Mouse (Mus musculus) small intestine, adult 2 months (tissue): ENCODE data around the gene Setdb1. TPM values are rescaled to one million over a fixed set of nuclear protein-coding genes. Genes with fewer than 3 reads are reported as not detected.
A peak's percentile ranks its signal among the peaks of the same experiment; 100 is the strongest.

Experiments used
- H3K27ac ChIP-seq: fragments of 200-500 bp; 2 replicates; pipeline ENCODE4 v1.5.1; 2012; ENCODE audit warnings: low read depth, low read length, control low read depth, inconsistent platforms; ENCODE audit not compliant: insufficient read depth
- H3K27me3 ChIP-seq: fragments of 200-500 bp; 2 replicates; pipeline ENCODE4 v1.6.1; 2012; ENCODE audit warnings: mild to moderate bottlenecking, moderate library complexity, low read length, inconsistent platforms; ENCODE audit not compliant: control insufficient read depth, insufficient read depth
- H3K36me3 ChIP-seq: fragments of 200-500 bp; 2 replicates; pipeline ENCODE4 v1.6.1; 2012; ENCODE audit warnings: mild to moderate bottlenecking, low read length, control low read depth, inconsistent platforms; ENCODE audit not compliant: control insufficient read depth, insufficient read depth
- H3K4me1 ChIP-seq: fragments of 200-500 bp; 2 replicates; pipeline ENCODE4 v1.6.1; 2012; ENCODE audit warnings: low read length, inconsistent platforms, mixed read lengths; ENCODE audit not compliant: control insufficient read depth, insufficient read depth, insufficient read length
- H3K4me3 ChIP-seq: fragments of 200-500 bp; 2 replicates; pipeline ENCODE4 v1.5.1; 2012; ENCODE audit warnings: low read depth, mild to moderate bottlenecking, control low read depth, inconsistent platforms, low read length, moderate library complexity
- CTCF ChIP-seq: fragments of 200-500 bp; IDR thresholded peaks from 2 replicates; pipeline ENCODE4 v1.5.1; 2012; ENCODE audit warnings: low read depth, mild to moderate bottlenecking, control low read depth, inconsistent platforms, low read length, moderate library complexity, mixed read lengths; ENCODE audit not compliant: insufficient replicate concordance, insufficient read length; ENCODE audit errors: extremely low read depth
- POLR2A ChIP-seq: fragments of 200-500 bp; IDR thresholded peaks from 2 replicates; pipeline ENCODE4 v1.6.1; 2012; ENCODE audit warnings: low read depth, mild to moderate bottlenecking, control low read depth, inconsistent platforms, low read length, moderate library complexity
- WGBS: fragments of 180-500 bp; shearing (Covaris S2); methylation state at CpG from one replicate; pipeline ENCODE4 v1.1.7; 2018; 5-methylcytosine and 5-hydroxymethylcytosine counted together
- polyA plus RNA-seq: library from polyadenylated mRNA; depleted of rRNA; stranded (reverse); fragments of >200 nt; gene quantifications from 2 replicates; pipeline ENCODE4 v1.2.3, GENCODE M21; 2012; rRNA removed

Setdb1 gene
- polyA plus RNA-seq, 1 experiment, result 5.3 TPM

DNA sequence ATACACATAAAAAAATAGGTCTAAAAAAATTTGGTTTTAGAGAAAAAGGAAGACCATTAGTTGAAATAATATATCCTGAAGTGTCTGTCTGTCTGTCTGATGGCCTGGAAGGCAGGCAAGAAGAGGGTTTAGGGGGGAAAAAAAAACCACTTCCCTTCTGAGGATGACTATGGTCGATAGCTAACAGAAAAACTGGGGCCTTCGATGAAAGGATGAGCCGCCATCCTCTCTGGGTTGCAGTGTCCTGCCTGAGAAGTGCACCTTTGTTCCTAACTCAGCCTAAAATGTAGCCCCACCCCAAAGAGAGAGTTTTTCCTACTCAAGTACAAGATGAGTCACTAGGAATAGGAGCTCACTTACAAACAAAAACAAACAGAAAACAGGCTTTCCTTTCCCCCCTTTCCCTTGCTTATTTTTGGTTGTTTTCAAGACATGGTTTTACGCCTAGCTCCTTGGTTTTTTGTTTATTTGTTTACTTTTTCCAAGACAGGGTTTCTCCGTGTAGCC, 80.5 kb downstream of the Setdb1 start:
- Histone ChIP-seq H3K27me3 (no peaks in the 10 kb centered on the region), H3K4me1 (peaks cover 3% of the 10 kb centered on the region; the same call in 1 of the 2 replicates), H3K36me3 (no peaks in the 10 kb centered on the region), H3K27ac (peak overlapping the region; percentile 4; the same call in 1 of the 2 replicates), H3K4me3 (no peak overlapping the region)
- WGBS, result 64% methylated on average over 5 of the region's 5 CpGs
- no peak for TF ChIP-seq CTCF
- TF ChIP-seq POLR2A, result no peak

DNA sequence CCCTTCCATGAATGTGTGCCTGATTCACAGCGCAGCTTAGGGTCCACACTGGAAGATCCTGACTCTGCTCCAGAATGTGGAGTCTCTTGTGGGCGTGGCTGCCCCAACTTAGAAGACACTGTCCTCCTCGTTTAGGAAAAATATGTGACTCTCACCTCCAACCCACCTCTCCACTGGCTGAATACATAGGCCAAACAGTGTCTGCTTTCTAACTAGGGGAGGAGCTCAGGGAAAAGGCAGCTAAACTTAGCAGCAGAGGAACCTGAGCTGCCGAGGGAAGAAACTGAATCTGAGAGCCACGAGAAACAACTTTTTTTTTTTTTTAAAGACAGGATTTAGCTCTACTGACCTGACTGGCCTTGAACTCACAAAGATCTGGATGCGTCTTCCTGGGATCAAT, 81.8 kb downstream of the Setdb1 start:
- TF ChIP-seq POLR2A (no peak), CTCF (no peak)
- WGBS, result 71% methylated on average over 6 of the region's 6 CpGs
- H3K4me3 ChIP-seq, result no peak overlapping the region
- H3K4me1 ChIP-seq, result peaks cover 3% of the 10 kb centered on the region; the same call in 1 of the 2 replicates
- no peak overlapping the region for H3K27ac ChIP-seq
- no peaks in the 10 kb centered on the region for H3K36me3 ChIP-seq
- no peaks in the 10 kb centered on the region for H3K27me3 ChIP-seq

DNA sequence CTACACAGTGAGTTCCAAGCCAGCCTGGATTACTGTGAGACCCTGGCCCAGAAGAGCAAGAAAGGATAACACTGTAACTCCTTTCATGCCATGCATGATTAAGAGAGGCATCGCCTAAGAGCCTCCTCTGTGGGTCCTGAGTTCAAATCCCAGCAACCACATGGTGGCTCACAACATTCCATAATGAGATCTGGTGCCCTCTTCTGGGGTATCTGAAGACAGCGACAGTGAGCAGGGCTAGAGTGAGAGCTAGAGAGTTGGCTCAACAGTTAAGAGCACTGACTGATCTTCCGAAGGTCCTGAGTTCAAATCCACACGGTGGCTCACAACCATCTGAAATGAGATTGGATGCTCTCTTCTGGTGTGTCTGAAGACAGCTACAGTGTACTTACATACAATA, 82.5 kb downstream of the Setdb1 start:
- H3K27me3 ChIP-seq, result no peaks in the 10 kb centered on the region
- over 99% methylated on average over 4 of the region's 4 CpGs for WGBS

More for the DNA sequence above, 82.5 kb downstream of the Setdb1 start:
- Histone ChIP-seq H3K4me3 (no peak overlapping the region), H3K36me3 (no peaks in the 10 kb centered on the region), H3K4me1 (peaks cover 3% of the 10 kb centered on the region; the same call in 1 of the 2 replicates), H3K27ac (no peak overlapping the region)
- TF ChIP-seq POLR2A (no peak), CTCF (no peak)

Other genes starting within 250 kb of the Setdb1 start
- gene Vps72, start 246.2 kb downstream of the Setdb1 start, polyA plus RNA-seq, result 27.4 and 63.8 TPM in 2 replicates
- gene Tmod4, start 232.7 kb downstream of the Setdb1 start, polyA plus RNA-seq, result 0.62 and 0.84 TPM in 2 replicates
- 15.3 and 34.3 TPM in 2 replicates for gene Scnm1, start 223.2 kb downstream of the Setdb1 start, polyA plus RNA-seq
- gene Lysmd1, start 223.1 kb downstream of the Setdb1 start, polyA plus RNA-seq, result 1.8 and 5.0 TPM in 2 replicates
- gene Tnfaip8l2, start 214.8 kb downstream of the Setdb1 start, polyA plus RNA-seq, result 8.6 and 52.3 TPM in 2 replicates
- gene Sema6c, start 196.7 kb downstream of the Setdb1 start, polyA plus RNA-seq, result 2.1 and 4.6 TPM in 2 replicates
- 2.9 and 7.4 TPM in 2 replicates for gene Gabpb2, start 139.3 kb downstream of the Setdb1 start, polyA plus RNA-seq
- 26.1 and 41.6 TPM in 2 replicates for gene Cdc42se1, start 128.5 kb downstream of the Setdb1 start, polyA plus RNA-seq
- gene Mllt11, start 125.0 kb downstream of the Setdb1 start, polyA plus RNA-seq, result 13.1 and 14.0 TPM in 2 replicates
- gene Gm128, start 115.6 kb downstream of the Setdb1 start, polyA plus RNA-seq, result 0.13 and 0.18 TPM in 2 replicates
- gene Bnipl, start 106.0 kb downstream of the Setdb1 start, polyA plus RNA-seq, result 0.16 and 0.58 TPM in 2 replicates
- gene Mindy1, start 75.9 kb downstream of the Setdb1 start, polyA plus RNA-seq, result 58.5 and 89.2 TPM in 2 replicates
- 4.4 and 11.5 TPM in 2 replicates for gene Prune1, start 75.1 kb downstream of the Setdb1 start, polyA plus RNA-seq
- gene Anxa9, start 50.0 kb downstream of the Setdb1 start, polyA plus RNA-seq, result 0.52 and 0.65 TPM in 2 replicates
- gene Cers2, start 42.4 kb downstream of the Setdb1 start, polyA plus RNA-seq, result 51.3 and 84.0 TPM in 2 replicates
- not detected in 2 replicates for gene 4930558C23Rik, start 45.6 kb upstream of the Setdb1 start, polyA plus RNA-seq
- 11.7 and 29.5 TPM in 2 replicates for gene Arnt, start 77.2 kb upstream of the Setdb1 start, polyA plus RNA-seq
- 0.81 and 0.85 TPM in 2 replicates for gene Ctsk, start 142.1 kb upstream of the Setdb1 start, polyA plus RNA-seq
- gene Ctss, start 169.6 kb upstream of the Setdb1 start, polyA plus RNA-seq, result 11.4 and 26.7 TPM in 2 replicates
- not detected in 2 replicates for gene Hormad1, start 202.5 kb upstream of the Setdb1 start, polyA plus RNA-seq
- gene Golph3l, start 231.7 kb upstream of the Setdb1 start, polyA plus RNA-seq, result 1.8 and 4.8 TPM in 2 replicates